Mouse (Mus musculus): ENCODE measurements at regions not wholly inside any gene's neighbourhood (a gene's known extent, or its start where the extent isn't known, plus 50 kb on each side); places are given as distances from the start of the nearest gene placed in this dataset.

GRCm38 (mm10) chr11:64652811-64653210 is 216.4 kb upstream of the F930015N05Rik start:
- TF ChIP-seq CTCF (IDR thresholded peaks at IDR 0.05; ENCODE audit: low read depth) (no peak), EP300 (IDR thresholded peaks at IDR 0.05; ENCODE audit: low read depth) (no peak)

Measured in liver, postnatal 0 days (tissue).